Mouse (Mus musculus): ENCODE results near the gene Slc6a12. TPM values are rescaled to one million over a fixed set of nuclear protein-coding genes. Genes with fewer than 3 reads are reported as not detected.
"Not testable (repeated sequence)": the region's sequence is repeated elsewhere in the genome, so short reads cannot be mapped to it uniquely, and the experiment has no call there.

The Slc6a12 gene
- polyA plus RNA-seq, 1 experiment = not detected

GRCm38 (mm10) chr6:121363061-121363460, 20.2 kb downstream of the Slc6a12 start:
- TF ChIP-seq POLR2A (IDR thresholded peaks at IDR 0.05; ENCODE audit: insufficient read length, low read depth) (no peak), MYOD1 (IDR thresholded peaks at IDR 0.05; ENCODE audit: control insufficient read depth in 1 of 3, insufficient read length in 2 of 3, low read depth in 2 of 3) (no peak), MYOG (IDR thresholded peaks at IDR 0.05; ENCODE audit: control insufficient read depth in 1 of 3, insufficient read depth in 1 of 3, insufficient read length in 2 of 3, low read depth in 2 of 3) (no peak), CEBPB (IDR thresholded peaks at IDR 0.05; ENCODE audit: insufficient read depth, poor library complexity, severe bottlenecking) (no peak), POLR2AphosphoS2 (IDR thresholded peaks at IDR 0.05; ENCODE audit: insufficient read length, low read depth) (no peak), TCF3 (IDR thresholded peaks at IDR 0.05; ENCODE audit: insufficient read length, low read depth) (no peak)
- no peak overlapping the region for H3ac ChIP-seq (ENCODE audit: control insufficient read depth, insufficient read length)
- no peaks in the 10 kb centered on the region for H3K79me2 ChIP-seq (ENCODE audit: control insufficient read depth, insufficient read depth)
- no peak overlapping the region for H3K4me3 ChIP-seq
- no peak overlapping the region for H3K4me2 ChIP-seq (ENCODE audit: low read depth)
- H3K36me3 ChIP-seq (ENCODE audit: control insufficient read depth, insufficient read depth) = no peaks in the 10 kb centered on the region
- no peaks in the 10 kb centered on the region for H3K27me3 ChIP-seq (ENCODE audit: control insufficient read depth, insufficient read depth, insufficient read length)

DNA sequence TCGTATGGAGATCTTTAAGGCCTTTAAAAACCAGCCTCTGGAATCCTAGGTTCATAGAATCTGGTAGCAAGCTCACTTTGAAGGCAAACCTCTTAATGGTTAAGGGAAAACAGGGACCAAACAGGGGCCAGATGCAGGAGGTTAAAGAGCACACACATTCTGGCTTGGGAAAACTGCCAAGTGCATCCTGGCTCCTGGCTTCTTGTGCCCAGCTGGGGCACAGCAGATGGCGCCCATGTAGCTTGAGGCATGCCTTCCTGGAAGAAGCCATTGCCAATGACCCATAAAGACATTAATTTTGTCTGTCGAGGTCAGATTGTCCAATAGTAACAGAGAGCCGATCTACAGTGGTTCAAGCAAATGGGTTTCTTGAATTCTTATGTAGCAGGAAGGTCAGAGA, 21.1 kb downstream of the Slc6a12 start:
- H3K36me3 ChIP-seq (ENCODE audit: control insufficient read depth, insufficient read depth) = no peaks in the 10 kb centered on the region
- H3K4me2 ChIP-seq (ENCODE audit: low read depth) = no peak overlapping the region
- H3K79me2 ChIP-seq (ENCODE audit: control insufficient read depth, insufficient read depth) = no peaks in the 10 kb centered on the region
- no peak for TF ChIP-seq POLR2A (IDR thresholded peaks at IDR 0.05; ENCODE audit: insufficient read length, low read depth)
- TF ChIP-seq MYOD1 (IDR thresholded peaks at IDR 0.05; ENCODE audit: control insufficient read depth in 1 of 3, insufficient read length in 2 of 3, low read depth in 2 of 3) = no peak
- no peak for TF ChIP-seq CEBPB (IDR thresholded peaks at IDR 0.05; ENCODE audit: insufficient read depth, poor library complexity, severe bottlenecking)
- no peak for TF ChIP-seq REST (IDR thresholded peaks at IDR 0.05; ENCODE audit: insufficient read depth, insufficient read length)
- TF ChIP-seq USF1 (IDR thresholded peaks at IDR 0.05; ENCODE audit: low read depth) = no peak
- TF ChIP-seq MYOG (IDR thresholded peaks at IDR 0.05; ENCODE audit: control insufficient read depth in 1 of 3, insufficient read depth in 1 of 3, insufficient read length in 2 of 3, low read depth in 2 of 3) = no peak
- no peak for TF ChIP-seq TCF12 (IDR thresholded peaks at IDR 0.05; ENCODE audit: insufficient read depth, poor library complexity, severe bottlenecking)
- no peak for TF ChIP-seq TCF3 (IDR thresholded peaks at IDR 0.05; ENCODE audit: insufficient read length, low read depth)
- no peak for TF ChIP-seq E2F4 (IDR thresholded peaks at IDR 0.05; ENCODE audit: insufficient read depth)
- H3K4me3 ChIP-seq = no peak overlapping the region
- H3K27me3 ChIP-seq (ENCODE audit: control insufficient read depth, insufficient read depth, insufficient read length) = no peaks in the 10 kb centered on the region
- no peak overlapping the region for H3ac ChIP-seq (ENCODE audit: control insufficient read depth, insufficient read length)

DNA sequence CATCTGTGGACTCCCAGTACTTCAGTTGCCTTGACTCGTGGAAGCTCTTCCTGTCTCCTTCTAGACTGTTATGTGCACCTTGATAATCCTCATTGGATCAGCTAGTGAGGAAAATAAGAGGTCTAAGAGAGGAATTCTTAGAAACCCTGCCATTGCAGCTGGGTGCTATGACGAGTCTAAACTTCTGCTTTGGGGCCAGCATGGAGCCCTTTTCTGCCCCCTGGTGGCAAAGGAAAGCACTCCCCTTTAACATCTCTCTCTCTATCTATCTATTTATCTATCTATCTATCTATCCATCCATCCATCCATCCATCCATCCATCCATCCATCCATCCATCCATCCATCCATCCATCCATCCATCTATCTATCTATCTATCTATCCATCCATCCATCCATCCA, 23.7 kb downstream of the Slc6a12 start:
- not testable (repeated sequence) for H3ac ChIP-seq (ENCODE audit: control insufficient read depth, insufficient read length); H3K4me3 ChIP-seq; H3K36me3 ChIP-seq (ENCODE audit: control insufficient read depth, insufficient read depth); H3K27me3 ChIP-seq (ENCODE audit: control insufficient read depth, insufficient read depth, insufficient read length); H3K4me2 ChIP-seq (ENCODE audit: low read depth); H3K79me2 ChIP-seq (ENCODE audit: control insufficient read depth, insufficient read depth)

DNA sequence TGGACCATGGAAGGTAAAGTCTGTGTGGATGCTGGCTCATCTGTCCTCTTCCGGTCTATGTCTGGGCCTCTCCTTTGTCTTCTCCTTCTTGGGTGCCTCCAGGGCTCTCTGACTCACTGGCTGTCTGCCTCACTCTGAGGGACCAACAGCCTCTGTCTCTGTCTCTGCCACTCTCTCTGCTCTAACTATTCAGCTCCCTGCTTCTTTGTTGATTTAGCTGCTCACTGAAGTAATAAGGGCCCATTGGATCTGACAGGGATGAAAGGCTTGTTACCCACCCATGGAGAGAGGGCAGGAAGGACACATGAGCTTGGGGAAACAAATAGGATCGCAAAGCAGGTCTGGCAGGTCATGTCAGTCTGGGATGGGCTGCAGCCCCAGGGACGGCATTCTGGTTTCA, 24.2 kb downstream of the Slc6a12 start:
- no peaks in the 10 kb centered on the region for H3K27me3 ChIP-seq (ENCODE audit: control insufficient read depth, insufficient read depth, insufficient read length)
- TF ChIP-seq REST (IDR thresholded peaks at IDR 0.05; ENCODE audit: insufficient read depth, insufficient read length) = no peak
- no peak for TF ChIP-seq POLR2A (IDR thresholded peaks at IDR 0.05; ENCODE audit: insufficient read length, low read depth)
- no peak for TF ChIP-seq MAX (IDR thresholded peaks at IDR 0.05; ENCODE audit: low read depth)
- no peak for TF ChIP-seq TCF12 (IDR thresholded peaks at IDR 0.05; ENCODE audit: insufficient read depth, poor library complexity, severe bottlenecking)
- TF ChIP-seq SRF (IDR thresholded peaks at IDR 0.05; ENCODE audit: control insufficient read depth, insufficient read length, low read depth) = no peak
- no peak for TF ChIP-seq TCF3 (IDR thresholded peaks at IDR 0.05; ENCODE audit: insufficient read length, low read depth)
- no peak for TF ChIP-seq E2F4 (IDR thresholded peaks at IDR 0.05; ENCODE audit: insufficient read depth)
- no peak for TF ChIP-seq USF1 (IDR thresholded peaks at IDR 0.05; ENCODE audit: low read depth)
- TF ChIP-seq MYOD1 (IDR thresholded peaks at IDR 0.05; ENCODE audit: control insufficient read depth in 1 of 3, insufficient read length in 2 of 3, low read depth in 2 of 3) = no peak
- no peak for TF ChIP-seq CEBPB (IDR thresholded peaks at IDR 0.05; ENCODE audit: insufficient read depth, poor library complexity, severe bottlenecking)
- TF ChIP-seq MYOG (IDR thresholded peaks at IDR 0.05; ENCODE audit: control insufficient read depth in 1 of 3, insufficient read depth in 1 of 3, insufficient read length in 2 of 3, low read depth in 2 of 3) = no peak
- no peak for TF ChIP-seq POLR2AphosphoS2 (IDR thresholded peaks at IDR 0.05; ENCODE audit: insufficient read length, low read depth)
- no peak overlapping the region for H3K4me2 ChIP-seq (ENCODE audit: low read depth)
- no peaks in the 10 kb centered on the region for H3K36me3 ChIP-seq (ENCODE audit: control insufficient read depth, insufficient read depth)
- H3K79me2 ChIP-seq (ENCODE audit: control insufficient read depth, insufficient read depth) = no peaks in the 10 kb centered on the region
- H3K4me3 ChIP-seq = no peak overlapping the region
- no peak overlapping the region for H3ac ChIP-seq (ENCODE audit: control insufficient read depth, insufficient read length)

DNA sequence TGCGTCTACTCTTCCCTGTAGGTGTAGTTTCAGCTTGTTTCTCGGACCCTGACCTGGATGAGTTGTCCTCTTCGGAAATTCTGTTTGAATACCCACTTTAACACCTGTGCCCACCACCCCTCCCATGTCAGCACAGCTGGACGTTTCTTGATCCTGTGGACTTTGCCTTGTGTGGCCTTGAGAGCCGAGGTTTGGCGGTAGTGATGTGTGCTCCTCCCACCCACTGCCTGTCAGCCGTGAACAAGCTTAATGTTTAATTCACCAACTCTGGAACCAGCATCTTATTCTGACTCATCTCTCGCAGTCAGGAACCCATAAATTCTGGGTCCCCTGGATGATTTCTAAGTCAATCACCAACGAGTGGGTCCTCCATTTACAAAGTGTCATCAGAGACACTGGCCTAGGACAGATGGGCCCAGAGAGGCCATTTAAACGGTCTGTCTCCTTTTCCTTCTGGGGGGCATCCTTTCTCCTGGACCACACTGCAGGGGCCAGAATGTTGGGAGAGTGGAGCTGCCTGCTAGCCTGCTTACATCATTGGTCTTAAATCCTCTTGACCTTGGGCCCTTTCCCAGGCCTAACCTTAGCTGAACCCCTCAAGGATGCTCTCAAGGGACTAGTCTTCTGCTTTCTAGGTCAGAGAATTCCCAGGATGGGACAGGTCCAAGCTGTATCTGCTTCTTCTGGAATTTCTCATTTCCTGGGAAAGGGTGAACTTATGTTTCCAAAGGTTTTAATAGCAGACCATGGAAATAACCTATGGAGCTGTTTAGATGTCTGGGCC, 28.5 kb downstream of the Slc6a12 start:
- no peak overlapping the region for H3K4me3 ChIP-seq
- H3K79me2 ChIP-seq (ENCODE audit: control insufficient read depth, insufficient read depth) = no peaks in the 10 kb centered on the region
- no peaks in the 10 kb centered on the region for H3K27me3 ChIP-seq (ENCODE audit: control insufficient read depth, insufficient read depth, insufficient read length)
- H3K4me2 ChIP-seq (ENCODE audit: low read depth) = no peak overlapping the region
- TF ChIP-seq POLR2A (IDR thresholded peaks at IDR 0.05; ENCODE audit: insufficient read length, low read depth) = no peak
- H3K36me3 ChIP-seq (ENCODE audit: control insufficient read depth, insufficient read depth) = no peaks in the 10 kb centered on the region
- H3ac ChIP-seq (ENCODE audit: control insufficient read depth, insufficient read length) = no peak overlapping the region
